ENCODE assay signal across 31 mouse cellular contexts in the genomic region with DNA sequence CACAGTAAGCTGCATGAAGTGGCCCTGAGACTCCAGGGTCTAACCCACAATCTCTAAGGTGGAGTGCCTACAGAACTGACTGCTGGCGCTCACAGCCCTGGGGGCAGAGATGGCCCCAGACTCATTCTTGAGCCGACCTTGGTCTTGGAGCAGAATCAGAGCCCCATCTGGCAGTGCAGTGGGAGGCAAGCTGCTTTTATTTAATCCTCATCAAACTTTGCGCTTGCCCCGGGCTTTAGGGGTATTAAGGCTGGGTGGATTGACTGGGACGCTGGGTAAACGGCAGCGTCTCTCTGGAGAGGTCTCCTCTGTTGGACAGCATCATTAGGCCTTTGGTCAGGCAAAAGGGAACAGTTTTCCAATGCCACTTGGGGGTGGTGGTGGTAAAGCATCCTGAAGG.
"Had no signal": no experiment of that assay in that cellular context is flagged by ENCODE, and none has a peak within 500 bp of the region (broad histone marks: within the 10 kb centered on the region; RNA-seq: fewer than 3 reads in every experiment).

No protein-coding gene starts in this region.

- H3K4me1 ChIP-seq: liver, embryonic 12.5 days; liver, embryonic 13.5 days; lung, embryonic 15.5 days; midbrain, embryonic 12.5 days had no signal

- H3K4me2 ChIP-seq: limb, embryonic 12.5 days; limb, embryonic 13.5 days; limb, embryonic 15.5 days; liver, embryonic 11.5 days; liver, embryonic 12.5 days; liver, embryonic 13.5 days; liver, embryonic 15.5 days; lung, embryonic 14.5 days; lung, embryonic 15.5 days; midbrain, embryonic 11.5 days; midbrain, embryonic 12.5 days; midbrain, embryonic 13.5 days; midbrain, embryonic 15.5 days had no signal

- H3K27me3 ChIP-seq: limb, embryonic 12.5 days; limb, embryonic 13.5 days; limb, embryonic 15.5 days; liver, embryonic 12.5 days; liver, embryonic 13.5 days; liver, embryonic 15.5 days; lung, embryonic 15.5 days; megakaryocyte, embryonic 14.5 days; midbrain, embryonic 12.5 days; midbrain, embryonic 13.5 days; midbrain, embryonic 15.5 days had no signal

- H3K36me3 ChIP-seq: limb, embryonic 13.5 days; limb, embryonic 15.5 days; liver, embryonic 13.5 days; liver, embryonic 15.5 days; lung, embryonic 15.5 days; midbrain, embryonic 12.5 days; midbrain, embryonic 15.5 days had no signal

- DNase-seq: liver; liver, embryonic 13.5 days; liver, postnatal 0 days; lung, adult 18-20 months; lung, adult 2 months; lung, embryonic 14.5 days; lung, postnatal 10 days; lung, postnatal 14 days; lung, postnatal 36 days; lung, postnatal 4 days; midbrain, embryonic 14.5 days had no signal

- H3K9me3 ChIP-seq: limb, embryonic 10.5 days; limb, embryonic 12.5 days; limb, embryonic 13.5 days; limb, embryonic 15.5 days; liver, embryonic 12.5 days; liver, embryonic 13.5 days; liver, embryonic 15.5 days; lung, embryonic 15.5 days; megakaryocyte, embryonic 14.5 days; midbrain, embryonic 10.5 days; midbrain, embryonic 12.5 days; midbrain, embryonic 13.5 days; midbrain, embryonic 15.5 days had no signal

- H3K4me3 ChIP-seq: left cerebral cortex, adult 2 months; limb, embryonic 10.5 days; limb, embryonic 12.5 days; limb, embryonic 13.5 days; limb, embryonic 15.5 days; liver, embryonic 12.5 days; liver, embryonic 13.5 days; liver, embryonic 15.5 days; lung, embryonic 15.5 days; megakaryocyte, embryonic 14.5 days; midbrain, embryonic 10.5 days; midbrain, embryonic 12.5 days; midbrain, embryonic 13.5 days; midbrain, embryonic 15.5 days; myocyte had no signal

- ATAC-seq: liver, embryonic 12.5 days; liver, postnatal 0 days; lung, postnatal 0 days; midbrain, embryonic 13.5 days; midbrain, embryonic 15.5 days; midbrain, embryonic 16.5 days had no signal

- H3K27ac ChIP-seq: left cerebral cortex, adult 2 months; limb, embryonic 10.5 days; limb, embryonic 12.5 days; limb, embryonic 13.5 days; limb, embryonic 15.5 days; liver, embryonic 12.5 days; liver, embryonic 13.5 days; liver, embryonic 14.5 days; liver, embryonic 15.5 days; lung, embryonic 15.5 days; macrophage; midbrain, embryonic 10.5 days; midbrain, embryonic 12.5 days; midbrain, embryonic 13.5 days; midbrain, embryonic 15.5 days had no signal

- H3K9ac ChIP-seq: limb, embryonic 12.5 days; limb, embryonic 13.5 days; limb, embryonic 15.5 days; liver, embryonic 12.5 days; liver, embryonic 13.5 days; liver, embryonic 14.5 days; liver, embryonic 15.5 days; liver, postnatal 0 days; lung, embryonic 14.5 days; lung, embryonic 15.5 days; midbrain, embryonic 12.5 days; midbrain, embryonic 13.5 days; midbrain, embryonic 15.5 days had no signal
